Mouse (Mus musculus) heart, embryonic 14.5 days (tissue): ENCODE measurements around the gene Krtap9-3. TPM values are rescaled to one million over a fixed set of nuclear protein-coding genes. Genes with fewer than 3 reads are reported as not detected.

ENCODE experiments used
- polyA plus RNA-seq: library from polyadenylated mRNA; unstranded; fragments of >200 nt; fragmentation: Nextera tagmentation; extraction: Ambion mirVana; gene quantifications from 2 replicates; pipeline ENCODE4 v1.2.1, GENCODE M21; 2014

Krtap9-3 gene
- polyA plus RNA-seq, 1 experiment from 2014 or later, result not detected

Other genes with a start within 250 kb of the Krtap9-3 start
- not detected in 2 replicates for gene Krt27, start 247.0 kb downstream of the Krtap9-3 start, polyA plus RNA-seq
- gene Krt28, start 223.2 kb downstream of the Krtap9-3 start, polyA plus RNA-seq, result 0.20 TPM in 1 of 2 replicates, not detected in the other
- 15.7 and 18.4 TPM in 2 replicates for gene Krt10, start 208.7 kb downstream of the Krtap9-3 start, polyA plus RNA-seq
- gene Krt12, start 175.8 kb downstream of the Krtap9-3 start, polyA plus RNA-seq, result not detected in 2 replicates
- gene Krt20, start 160.0 kb downstream of the Krtap9-3 start, polyA plus RNA-seq, result 0.67 and 0.70 TPM in 2 replicates
- 0.38 TPM in 1 of 2 replicates, not detected in the other for gene Krt23, start 105.0 kb downstream of the Krtap9-3 start, polyA plus RNA-seq
- gene Krt39, start 76.8 kb downstream of the Krtap9-3 start, polyA plus RNA-seq, result not detected in 2 replicates
- not detected in 2 replicates for gene Krt40, start 54.9 kb downstream of the Krtap9-3 start, polyA plus RNA-seq
- gene Krtap3-3, start 47.2 kb downstream of the Krtap9-3 start, polyA plus RNA-seq, result not detected in 2 replicates
- not detected in 2 replicates for gene Krtap3-2, start 41.3 kb downstream of the Krtap9-3 start, polyA plus RNA-seq
- gene Gm11939, start 38.6 kb downstream of the Krtap9-3 start, polyA plus RNA-seq, result not detected in 2 replicates
- not detected in 2 replicates for gene Krtap3-1, start 31.5 kb downstream of the Krtap9-3 start, polyA plus RNA-seq
- gene Krtap1-5, start 17.1 kb downstream of the Krtap9-3 start, polyA plus RNA-seq, result not detected in 2 replicates
- gene Krtap1-4, start 14.5 kb downstream of the Krtap9-3 start, polyA plus RNA-seq, result not detected in 2 replicates
- gene Krtap1-3, start 6.8 kb downstream of the Krtap9-3 start, polyA plus RNA-seq, result not detected in 2 replicates
- gene Gm11938, start 5.2 kb upstream of the Krtap9-3 start, polyA plus RNA-seq, result not detected in 2 replicates
- gene Gm11937, start 12.1 kb upstream of the Krtap9-3 start, polyA plus RNA-seq, result not detected in 2 replicates
- not detected in 2 replicates for gene Krtap2-4, start 16.7 kb upstream of the Krtap9-3 start, polyA plus RNA-seq
- gene Gm11562, start 22.3 kb upstream of the Krtap9-3 start, polyA plus RNA-seq, result not detected in 2 replicates
- gene Krtap4-1, start 30.1 kb upstream of the Krtap9-3 start, polyA plus RNA-seq, result not detected in 2 replicates
- gene Krtap4-2, start 37.0 kb upstream of the Krtap9-3 start, polyA plus RNA-seq, result not detected in 2 replicates
- gene Krtap4-7, start 46.0 kb upstream of the Krtap9-3 start, polyA plus RNA-seq, result not detected in 2 replicates
- not detected in 2 replicates for gene Gm11555, start 52.1 kb upstream of the Krtap9-3 start, polyA plus RNA-seq
- gene Gm11563, start 60.9 kb upstream of the Krtap9-3 start, polyA plus RNA-seq, result not detected in 2 replicates
- not detected in 2 replicates for gene Krtap4-6, start 67.9 kb upstream of the Krtap9-3 start, polyA plus RNA-seq
- not detected in 2 replicates for gene Gm14190, start 92.6 kb upstream of the Krtap9-3 start, polyA plus RNA-seq
- gene Gm14180, start 136.2 kb upstream of the Krtap9-3 start, polyA plus RNA-seq, result not detected in 2 replicates
- not detected in 2 replicates for gene Gm11595, start 174.8 kb upstream of the Krtap9-3 start, polyA plus RNA-seq
- not detected in 2 replicates for gene Krtap4-8, start 182.6 kb upstream of the Krtap9-3 start, polyA plus RNA-seq
- not detected in 2 replicates for gene Krtap4-9, start 187.1 kb upstream of the Krtap9-3 start, polyA plus RNA-seq
- gene Gm11596, start 195.4 kb upstream of the Krtap9-3 start, polyA plus RNA-seq, result not detected in 2 replicates
- not detected in 2 replicates for gene Gm11569, start 200.8 kb upstream of the Krtap9-3 start, polyA plus RNA-seq
- gene Gm11554, start 206.3 kb upstream of the Krtap9-3 start, polyA plus RNA-seq, result not detected in 2 replicates
- gene Krtap4-13, start 211.8 kb upstream of the Krtap9-3 start, polyA plus RNA-seq, result not detected in 2 replicates
- gene Gm11564, start 217.6 kb upstream of the Krtap9-3 start, polyA plus RNA-seq, result not detected in 2 replicates
- gene 2300003K06Rik, start 240.0 kb upstream of the Krtap9-3 start, polyA plus RNA-seq, result not detected in 2 replicates